Mouse (Mus musculus) layer of hippocampus, postnatal 25 days (tissue): ENCODE measurements around the gene Cyp3a25. TPM values are rescaled to one million over a fixed set of nuclear protein-coding genes. Genes with fewer than 3 reads are reported as not detected.
"Not testable (repeated sequence)": the region's sequence is repeated elsewhere in the genome, so short reads cannot be mapped to it uniquely, and the experiment has no call there.

Source experiments
- DNase-seq, 2 experiments: peaks; one replicate each; pipeline ENCODE4 v3.0.0; 2022; ENCODE audit warnings: mixed read lengths in 2 of 2, low spot score in 1 of 2; ENCODE audit errors: extremely low spot score in 1 of 2
- total RNA-seq, 2 experiments: library from RNA; stranded (reverse); gene quantifications; 2 replicates each; pipeline ENCODE4 v1.2.3; 2021

Cyp3a25 gene
- total RNA-seq, result not detected

DNA sequence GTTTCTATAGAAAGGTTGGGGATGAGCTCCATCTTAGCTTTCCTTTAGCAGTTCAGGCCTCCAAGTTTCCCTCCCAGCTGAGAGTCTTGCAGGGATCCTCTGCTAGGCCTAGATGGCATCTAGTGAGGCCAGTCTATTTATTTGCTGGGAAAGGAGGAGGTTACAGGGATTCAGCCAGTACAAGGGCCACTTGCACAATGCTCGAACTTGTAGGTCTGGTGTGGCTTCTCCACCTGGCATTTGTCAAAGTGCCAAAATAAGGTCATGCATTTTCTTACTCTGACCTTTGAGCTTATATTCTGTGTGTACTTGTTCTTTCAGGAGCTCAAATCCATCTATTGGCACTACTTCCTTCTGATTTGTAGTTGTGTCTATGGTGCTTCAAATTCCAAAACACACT is at the start of gene Cyp3a25:
Gene Cyp3a25 (minus strand): TSS at position 110 of the 400 bp plus-strand sequence.
- not testable (repeated sequence) for DNase-seq

DNA sequence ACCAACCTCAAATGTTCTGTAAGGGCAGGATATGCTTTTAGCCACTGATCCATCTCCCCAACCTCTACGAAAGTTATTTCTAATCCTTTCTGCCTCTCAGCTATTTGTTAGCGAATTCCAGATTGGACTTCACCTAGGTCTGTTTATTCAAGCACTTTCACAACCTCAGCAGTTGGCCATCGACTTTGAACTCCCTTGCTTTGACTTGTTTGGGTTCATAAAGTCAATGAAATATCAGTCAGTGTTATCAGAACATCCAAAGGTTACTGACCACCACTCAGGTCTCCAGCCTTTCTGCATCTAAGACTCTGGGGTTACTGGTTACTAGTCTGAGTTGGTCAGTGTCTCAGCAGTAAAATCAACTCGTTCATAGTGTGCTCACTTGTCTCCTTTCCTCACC is 11.7 kb upstream of the Cyp3a25 start:
- no peak for DNase-seq

DNA sequence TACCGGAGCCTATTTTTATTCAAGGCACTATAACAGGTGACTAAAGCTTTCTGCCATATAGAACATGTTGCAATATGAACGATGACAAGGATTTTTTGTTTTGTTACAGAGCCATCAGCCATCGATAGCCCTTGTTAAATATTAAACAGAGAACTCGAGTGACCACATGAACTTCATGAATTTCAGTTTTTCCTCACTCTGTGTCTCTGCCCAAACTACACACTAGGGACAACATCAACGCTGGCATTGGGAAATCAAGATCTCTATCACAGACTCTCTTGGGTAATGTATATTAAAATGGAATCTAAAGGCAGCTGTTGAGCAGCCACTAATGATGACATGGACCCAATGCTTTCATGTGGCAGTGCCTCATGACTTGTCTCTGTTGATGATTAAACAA is 8.9 kb upstream of the Cyp3a25 start:
- DNase-seq, result no peak

DNA sequence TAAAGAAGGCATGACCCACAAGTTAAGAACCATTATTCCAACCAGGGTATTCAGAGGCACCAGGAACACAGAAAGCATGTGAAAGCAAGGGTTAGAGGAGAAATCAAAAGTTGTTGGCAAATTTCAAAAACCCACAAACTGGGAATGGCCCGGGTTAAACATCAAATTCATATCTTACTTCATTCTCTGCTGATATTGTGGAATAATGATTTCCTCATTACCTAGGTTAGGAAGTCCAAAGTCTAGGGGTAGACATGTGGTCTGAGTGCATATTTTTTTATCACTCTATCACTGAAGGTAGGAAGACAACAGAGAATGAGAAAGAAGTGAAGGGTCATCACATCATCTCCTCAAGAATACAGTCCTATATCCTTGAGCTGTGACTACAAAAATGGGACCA is 1.8 kb upstream of the Cyp3a25 start:
- DNase-seq, result no peak

DNA sequence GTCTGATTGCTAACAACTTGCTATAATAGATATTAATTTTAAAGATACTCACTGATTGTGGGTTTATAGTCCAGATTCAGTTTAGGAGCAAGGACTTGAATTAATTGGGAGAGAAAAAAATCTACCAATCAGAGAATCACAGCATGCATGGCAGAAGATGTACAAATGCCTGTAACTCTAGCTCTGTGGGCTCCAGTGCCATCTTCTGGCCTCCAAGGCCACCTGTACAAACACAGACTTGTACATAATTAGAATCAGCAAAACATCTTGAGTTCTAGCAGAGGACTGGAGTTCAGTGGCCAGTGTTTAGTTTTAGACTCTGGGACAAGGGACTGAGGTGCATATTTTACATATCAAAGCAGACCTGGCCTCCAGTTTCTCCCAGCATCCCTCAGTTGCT is 42.3 kb downstream of the Cyp3a25 start:
- DNase-seq, result no peak

Other genes starting within 250 kb of the Cyp3a25 start
- gene Cyp3a44, start 203.7 kb downstream of the Cyp3a25 start, total RNA-seq, result not detected
- gene Cyp3a11, start 129.7 kb downstream of the Cyp3a25 start, total RNA-seq, result not detected
- gene Cyp3a59, start 69.6 kb upstream of the Cyp3a25 start, total RNA-seq, result not detected
- gene Gm5565, start 150.9 kb upstream of the Cyp3a25 start, total RNA-seq, result not detected
- gene Gm6309, start 161.1 kb upstream of the Cyp3a25 start, total RNA-seq, result not detected
- 1 to 10 TPM in 1 of 2 experiments, under 1 TPM in 1; 0.59 to 1.2 TPM for gene 1700001J03Rik, start 175.7 kb upstream of the Cyp3a25 start, total RNA-seq
- gene Rnf6, start 211.9 kb upstream of the Cyp3a25 start, total RNA-seq, result 10 to 100 TPM; 60.8 to 64.6 TPM
- 10 to 100 TPM; 39.7 to 48.8 TPM for gene Cdk8, start 221.6 kb upstream of the Cyp3a25 start, total RNA-seq